Mouse (Mus musculus): ENCODE measurements around the gene Gm10203. TPM values are rescaled to one million over a fixed set of nuclear protein-coding genes. Genes with fewer than 3 reads are reported as not detected.
"Not testable (repeated sequence)": the region's sequence is repeated elsewhere in the genome, so short reads cannot be mapped to it uniquely, and the experiment has no call there.

Gm10203 gene
- total RNA-seq, 2 experiments from 2014 or later = not detected

DNA sequence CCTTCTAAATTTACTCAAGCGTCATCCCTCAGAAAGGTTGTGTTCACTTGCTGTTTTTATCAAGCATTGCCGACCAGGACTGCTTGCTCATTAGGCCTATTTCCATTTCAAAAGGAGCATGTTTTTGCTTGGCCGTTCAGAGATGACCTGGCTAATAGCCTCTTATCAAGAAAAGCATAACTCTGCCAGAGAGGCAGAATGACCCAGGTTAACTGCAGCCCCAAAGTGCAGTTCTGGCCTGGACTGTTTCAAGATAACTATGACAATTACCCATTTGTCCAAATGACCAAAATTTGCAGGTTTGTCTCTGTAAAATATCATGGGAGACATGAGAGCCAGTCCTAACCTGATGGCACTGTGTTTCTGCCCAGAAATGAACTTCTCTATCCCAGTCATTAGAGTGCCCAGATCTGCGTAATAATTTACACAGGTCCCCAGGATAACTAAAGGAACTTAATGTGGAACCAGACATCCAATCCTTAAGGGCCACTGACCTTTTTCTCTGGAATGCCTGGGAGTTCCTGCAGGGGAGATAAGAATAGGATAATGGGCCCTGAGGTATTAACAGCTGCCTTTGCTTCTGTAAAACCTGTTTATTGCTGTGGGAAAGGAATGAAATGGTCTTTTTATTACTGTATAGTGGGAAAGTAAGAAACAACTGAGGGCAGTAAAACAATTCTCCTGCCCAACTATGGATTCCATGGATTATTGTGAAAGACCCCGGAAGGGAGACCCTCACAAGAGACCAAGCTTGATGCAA, 4.6 kb downstream of the Gm10203 start:
- DNase-seq (ENCODE audit: low spot score in 2 of 2) = no peak

DNA sequence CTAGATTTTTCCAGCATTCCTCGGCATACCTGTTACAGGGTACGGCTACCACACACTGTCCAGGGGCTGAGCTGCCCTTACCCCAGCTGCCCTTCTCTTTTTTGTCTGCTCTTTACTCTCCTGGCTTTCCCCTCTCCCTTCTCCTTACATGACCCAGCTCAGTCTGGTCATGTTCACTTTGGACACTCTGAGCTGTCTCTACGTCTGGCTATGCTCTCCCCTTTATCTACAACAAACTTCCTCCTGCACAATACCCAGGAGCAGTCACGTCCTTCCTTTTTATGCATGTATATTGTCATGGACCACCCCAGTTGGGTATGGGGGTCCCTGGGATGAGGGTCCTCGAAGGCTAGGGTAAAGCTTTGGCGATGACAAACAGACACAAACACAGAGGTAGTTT, 5.7 kb downstream of the Gm10203 start:
- no peak for DNase-seq (ENCODE audit: low spot score in 2 of 2)

DNA sequence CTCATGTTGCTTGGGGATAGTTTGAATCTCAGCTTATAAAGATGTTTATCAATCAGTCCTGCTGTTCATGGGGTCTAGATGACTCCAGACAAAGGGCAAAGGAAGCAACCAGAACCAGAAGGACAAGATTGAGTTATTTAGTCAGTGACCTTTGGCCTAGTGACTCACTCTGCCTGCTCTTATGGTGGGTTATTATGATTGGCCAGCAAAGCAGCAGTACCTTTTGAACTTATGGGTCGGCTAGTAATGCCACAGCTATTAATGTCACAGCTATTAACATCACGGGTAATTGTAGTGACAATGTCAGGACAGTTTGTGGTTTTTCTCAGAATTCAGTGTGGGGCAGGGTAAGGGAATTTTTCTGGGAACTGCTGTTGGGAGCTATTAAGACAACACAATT, 8.0 kb downstream of the Gm10203 start:
- no peak for DNase-seq (ENCODE audit: low spot score in 2 of 2)

DNA sequence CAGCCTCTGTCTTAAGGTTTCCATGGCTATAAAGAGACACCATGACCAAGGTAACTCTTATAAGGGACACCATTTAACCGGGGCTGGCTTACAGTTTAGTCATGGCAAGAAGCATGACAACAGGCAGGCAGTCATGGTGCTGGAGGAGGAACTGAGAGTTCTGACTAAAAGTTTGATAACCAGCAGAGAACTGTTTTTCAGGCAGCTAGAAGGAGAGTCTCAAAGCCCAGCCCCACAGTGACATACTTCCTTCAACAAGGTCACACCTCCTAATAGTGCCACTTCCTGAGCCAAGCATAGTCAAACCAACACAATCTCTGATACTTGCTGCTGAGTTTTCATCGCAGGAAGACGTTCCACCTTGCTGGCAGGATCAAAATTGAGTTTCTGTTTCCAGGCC, 9.0 kb downstream of the Gm10203 start:
- DNase-seq (ENCODE audit: low spot score in 2 of 2) = no peak

DNA sequence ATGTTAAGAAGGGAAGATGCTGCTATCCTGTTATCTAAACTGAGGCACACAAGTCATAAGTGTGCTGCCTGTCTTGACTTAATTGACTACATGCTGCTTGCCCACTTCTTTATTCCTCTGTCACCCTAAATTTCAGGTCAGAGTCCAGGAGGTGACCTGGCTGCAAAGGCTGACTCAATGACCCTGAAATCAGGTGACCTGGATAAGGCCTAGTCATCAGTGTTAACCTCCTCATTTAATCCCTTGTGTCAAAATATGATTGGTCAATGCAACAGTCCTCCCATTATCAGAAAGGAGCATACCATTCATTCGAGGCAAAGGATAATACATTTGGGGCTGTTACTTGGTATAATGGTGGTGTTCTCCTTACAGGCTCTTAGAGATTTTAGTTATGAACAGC, 9.5 kb downstream of the Gm10203 start, which contains the start of gene Etfbkmt:
Etfbkmt (plus strand) TSS at position 379 of the 400 bp plus-strand sequence.
- DNase-seq (ENCODE audit: low spot score in 2 of 2) = no peak

DNA sequence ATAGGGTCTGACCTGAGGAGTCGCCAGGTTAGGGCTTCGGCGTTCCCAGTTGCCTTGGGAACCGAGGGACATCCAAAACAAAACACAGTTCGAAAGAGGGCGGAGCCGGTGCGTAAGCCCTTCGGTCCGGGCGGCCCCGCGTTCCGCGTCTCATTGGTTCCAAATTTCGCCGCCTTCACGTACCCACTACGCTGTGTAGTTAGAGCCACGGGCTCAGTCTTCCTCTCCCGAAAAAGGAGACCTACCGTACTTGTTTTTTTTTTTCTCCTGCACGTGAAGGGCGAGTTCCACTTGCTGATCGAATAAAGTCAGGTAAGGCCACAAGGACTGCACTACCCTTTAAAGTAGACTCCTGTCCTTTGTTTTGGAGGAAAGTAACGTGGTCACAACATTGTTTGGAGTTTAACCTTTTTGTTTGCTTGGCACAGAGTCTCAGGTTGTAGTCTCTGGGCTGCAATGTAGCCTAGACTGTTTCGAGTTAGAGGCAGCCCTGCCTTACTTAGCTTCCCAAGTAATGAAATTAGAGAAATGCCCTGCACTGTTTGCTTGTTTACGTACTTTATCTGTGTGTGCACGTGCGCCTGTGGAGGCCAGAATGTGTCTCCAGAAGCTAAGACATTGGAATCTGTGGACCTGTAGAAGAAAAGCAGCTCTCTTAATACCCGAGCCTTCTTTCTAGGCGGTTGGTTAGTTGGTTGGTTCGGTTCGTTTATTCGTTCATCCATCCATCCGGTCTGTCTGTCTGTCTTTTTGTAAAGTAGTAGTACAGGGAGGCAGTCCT, 11.6 kb downstream of the Gm10203 start:
- peak; percentile 69 to 80 for DNase-seq (ENCODE audit: low spot score in 2 of 2)

DNA sequence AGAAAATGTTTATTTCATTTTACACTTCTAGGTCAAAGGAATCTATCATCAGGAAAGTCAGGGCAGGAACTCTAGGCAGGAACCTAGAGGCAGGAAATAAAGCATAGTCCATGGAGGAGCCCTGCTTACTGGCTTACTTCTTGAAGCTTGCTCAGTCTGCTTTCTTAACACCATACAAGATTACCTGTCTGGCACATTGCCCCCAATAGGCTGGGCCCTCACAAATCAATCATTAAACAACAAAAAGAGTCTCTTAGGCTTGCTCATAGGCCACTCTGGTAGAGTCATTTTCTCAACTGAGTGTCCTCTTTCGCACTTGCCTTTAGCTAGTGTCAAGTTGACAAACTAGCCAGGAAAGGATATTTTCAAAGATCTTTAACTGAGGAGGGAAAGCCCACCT, 15.2 kb downstream of the Gm10203 start:
- DNase-seq (ENCODE audit: low spot score in 2 of 2) = no peak

DNA sequence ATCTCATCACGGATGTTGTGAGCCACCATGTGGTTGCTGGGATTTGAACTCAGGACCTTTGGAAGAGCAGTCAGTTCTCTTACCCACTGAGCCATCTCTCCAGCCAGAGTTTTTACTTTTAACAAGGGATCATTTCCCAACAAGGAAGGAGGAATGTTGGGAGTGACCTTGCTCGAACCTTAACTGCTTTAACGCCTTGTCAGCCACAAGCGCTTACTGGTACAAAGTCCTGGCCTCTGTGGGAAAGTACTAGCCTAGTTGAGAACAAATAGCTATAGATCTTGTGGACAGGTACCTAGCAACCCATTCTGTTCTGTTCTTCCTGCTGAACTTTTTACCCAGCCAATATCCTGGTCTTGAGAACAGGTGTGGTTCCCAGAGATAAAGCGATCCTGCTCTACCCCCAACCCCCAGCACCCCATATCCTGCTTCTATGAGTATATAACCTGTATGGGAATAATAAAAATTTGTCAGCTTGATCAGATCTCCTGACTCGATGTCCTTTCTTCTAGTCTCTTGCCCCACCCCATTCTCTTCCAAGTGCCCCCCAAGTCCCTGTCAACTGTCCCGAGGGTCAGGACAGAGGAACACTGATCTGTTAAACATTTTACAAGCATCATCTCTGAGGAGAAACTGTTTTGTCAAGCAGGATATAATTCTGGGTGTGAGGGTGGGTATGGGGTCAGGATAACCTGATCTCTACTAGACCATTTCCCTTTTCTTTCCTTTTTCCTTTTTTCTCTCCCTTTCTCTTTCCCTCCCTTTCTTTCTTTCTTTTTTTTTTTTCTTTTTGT, 18.7 kb downstream of the Gm10203 start:
- no peak for DNase-seq (ENCODE audit: low spot score in 2 of 2)

DNA sequence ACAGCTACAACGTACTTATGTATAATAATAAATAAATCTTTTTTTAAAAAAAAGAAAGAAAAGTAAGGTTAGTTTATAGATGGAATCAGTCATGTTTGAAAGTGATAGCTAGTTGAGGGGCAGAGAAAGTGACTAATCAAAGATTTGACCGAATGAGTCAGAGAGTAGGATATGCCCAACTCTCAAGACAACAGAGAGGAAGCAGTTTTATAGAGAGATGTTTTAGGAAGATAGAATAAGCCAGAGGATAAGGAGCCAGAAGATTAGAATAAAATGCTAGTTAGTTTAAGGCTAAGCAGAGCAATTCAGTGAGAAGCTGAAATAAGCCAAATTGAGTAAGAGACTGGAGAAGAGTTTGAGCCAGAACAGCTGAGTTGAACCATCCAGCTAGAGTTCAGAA, 22.1 kb downstream of the Gm10203 start:
- no peak for DNase-seq (ENCODE audit: low spot score in 2 of 2)

DNA sequence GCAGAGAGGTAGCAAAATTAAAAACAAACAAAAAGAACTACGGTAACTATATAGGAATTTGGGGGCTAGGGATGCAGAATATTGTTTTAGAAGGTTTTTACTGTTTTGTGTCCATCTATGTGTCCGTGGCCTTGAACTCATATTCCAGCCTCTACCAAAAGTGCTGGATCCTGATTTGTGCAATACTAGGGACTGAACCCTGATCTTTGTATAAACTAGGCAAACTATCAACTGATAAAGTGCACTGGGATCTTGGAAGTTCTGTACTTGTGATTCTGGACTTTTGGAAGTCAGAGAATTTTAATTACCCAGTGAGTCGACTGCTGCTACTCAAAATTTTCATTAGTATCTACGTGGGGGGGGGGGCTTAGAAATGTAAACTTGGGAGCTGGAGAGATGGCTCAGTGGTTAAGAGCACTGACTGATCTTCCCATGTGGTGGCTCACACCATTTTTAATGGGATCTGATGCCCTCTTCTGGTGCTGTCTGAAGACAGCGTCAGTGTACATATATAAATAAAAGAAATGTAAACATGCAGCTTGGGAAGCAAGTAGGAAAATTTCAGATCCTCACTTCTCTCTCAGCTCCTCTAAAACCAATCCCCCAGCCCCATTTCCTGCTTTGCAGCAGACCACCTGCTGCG, 23.6 kb downstream of the Gm10203 start:
- DNase-seq (ENCODE audit: low spot score in 2 of 2) = no peak

DNA sequence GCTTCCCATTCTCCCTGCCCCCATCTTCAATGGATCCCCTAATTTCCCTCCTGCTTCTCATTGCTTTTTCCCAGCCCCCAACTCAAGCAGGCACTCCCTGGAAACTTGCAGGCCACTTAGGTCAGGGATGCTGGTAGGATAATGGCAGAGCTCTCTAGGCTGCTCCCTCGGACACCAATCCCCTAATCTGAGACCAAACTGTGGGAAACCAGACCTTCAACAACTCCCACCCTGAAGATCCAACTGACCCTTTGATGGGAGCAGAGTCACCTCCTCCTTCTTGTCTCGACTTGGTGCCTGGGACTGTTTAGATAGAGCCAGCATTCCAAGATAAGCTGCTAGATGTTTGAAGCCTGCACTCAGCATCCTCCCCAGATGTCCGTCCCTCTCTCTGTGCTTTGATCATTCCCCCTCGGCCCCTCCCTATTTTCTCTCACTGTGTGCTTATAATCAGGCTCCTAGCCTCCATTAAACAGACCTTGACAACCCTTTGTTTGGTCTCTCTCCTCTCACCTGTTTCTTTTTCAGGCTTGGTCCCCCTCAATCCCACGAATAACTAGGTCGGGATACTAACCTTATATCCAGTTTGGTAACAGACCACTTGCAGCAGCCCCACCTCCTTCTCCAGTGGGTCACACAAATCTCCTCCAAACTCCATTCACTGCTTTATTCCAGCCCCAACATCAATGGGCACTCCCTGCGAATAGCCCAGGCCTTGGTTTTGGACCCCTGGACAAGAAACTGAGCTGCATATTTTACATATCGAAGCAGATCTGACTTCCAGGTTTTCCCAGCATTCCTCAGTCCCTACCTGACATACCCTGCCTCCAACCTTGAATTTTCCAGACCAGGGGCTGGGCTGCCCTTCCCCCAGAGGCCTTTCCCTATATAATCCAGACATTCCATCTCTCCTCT, 24.4 kb downstream of the Gm10203 start:
- DNase-seq (ENCODE audit: low spot score in 2 of 2) = no peak

DNA sequence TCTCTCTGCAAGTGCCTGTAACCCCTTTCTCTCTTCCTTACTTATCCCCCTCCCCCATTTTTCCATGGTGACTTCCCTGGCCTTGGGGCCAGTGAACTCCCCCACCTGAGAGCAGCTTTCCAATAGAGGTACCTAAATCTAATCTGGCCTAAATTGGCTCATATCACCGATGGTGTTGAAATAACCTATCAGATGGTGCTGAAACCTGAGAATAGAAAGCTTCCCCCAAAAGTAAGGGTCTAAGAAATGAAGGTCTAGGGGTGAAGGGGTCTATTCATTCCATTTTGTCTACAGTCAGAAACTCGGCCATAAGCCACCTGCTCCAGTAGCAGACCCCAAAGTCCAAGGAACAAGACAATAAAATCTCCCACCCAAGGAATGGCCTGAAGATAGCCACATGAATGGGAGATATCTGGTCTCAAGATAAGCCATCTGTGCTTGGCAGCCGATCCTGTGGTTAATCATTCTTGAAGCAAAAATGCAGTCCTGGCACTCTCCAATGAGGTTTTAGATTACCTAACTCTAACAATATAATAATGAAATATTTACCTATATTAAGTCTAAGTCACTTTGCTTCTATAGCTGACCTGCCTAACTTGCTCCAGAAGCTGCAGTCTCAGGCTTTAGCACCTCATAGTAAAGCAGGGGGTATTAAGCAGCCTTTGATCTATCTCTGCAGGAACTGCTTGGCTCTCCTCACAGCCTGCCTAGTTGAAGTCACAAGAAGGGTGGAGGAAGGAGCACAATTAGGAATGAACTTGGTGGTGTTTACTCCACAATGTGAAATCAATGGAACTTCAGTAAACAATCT, 25.3 kb downstream of the Gm10203 start:
- DNase-seq (ENCODE audit: low spot score in 2 of 2) = no peak

DNA sequence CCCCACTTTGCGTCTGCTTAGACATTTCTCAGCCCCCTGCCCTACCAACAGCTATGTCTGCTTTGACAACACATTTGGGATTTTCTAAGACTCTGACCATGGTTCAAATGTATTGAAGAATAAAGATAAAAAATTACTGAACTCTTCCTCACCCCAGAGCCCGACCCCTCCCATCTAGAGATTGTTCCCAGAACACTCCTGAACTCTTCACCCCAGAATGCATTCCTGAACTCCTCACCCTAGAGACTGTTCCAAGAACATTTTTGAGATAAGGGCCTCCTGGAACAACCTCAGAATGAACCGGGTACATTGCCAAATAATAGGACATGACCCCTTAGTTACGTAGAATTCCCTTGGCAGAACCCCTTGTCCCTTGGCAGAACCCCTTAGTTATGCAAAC, 37.1 kb downstream of the Gm10203 start:
- DNase-seq (ENCODE audit: low spot score in 2 of 2) = not testable (repeated sequence)

DNA sequence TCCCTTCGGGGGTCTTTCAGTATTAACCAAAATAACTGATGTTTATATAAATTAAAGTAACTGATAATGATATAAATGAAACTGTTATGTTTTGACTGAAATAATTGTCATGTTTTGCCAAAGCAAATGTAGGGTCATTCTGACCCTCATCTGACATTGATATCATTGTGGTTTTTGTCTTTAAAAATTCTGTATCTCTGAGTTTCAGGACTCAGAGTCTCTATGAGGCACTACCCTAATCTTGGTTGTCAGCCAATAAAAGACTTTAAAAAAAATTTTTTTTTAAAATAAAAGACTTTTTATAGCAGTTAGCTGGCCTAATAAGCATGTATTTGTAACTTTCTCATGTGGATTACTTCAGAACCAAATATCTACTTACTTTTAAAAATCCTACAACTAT, 37.7 kb downstream of the Gm10203 start:
- DNase-seq (ENCODE audit: low spot score in 2 of 2) = no peak

DNA sequence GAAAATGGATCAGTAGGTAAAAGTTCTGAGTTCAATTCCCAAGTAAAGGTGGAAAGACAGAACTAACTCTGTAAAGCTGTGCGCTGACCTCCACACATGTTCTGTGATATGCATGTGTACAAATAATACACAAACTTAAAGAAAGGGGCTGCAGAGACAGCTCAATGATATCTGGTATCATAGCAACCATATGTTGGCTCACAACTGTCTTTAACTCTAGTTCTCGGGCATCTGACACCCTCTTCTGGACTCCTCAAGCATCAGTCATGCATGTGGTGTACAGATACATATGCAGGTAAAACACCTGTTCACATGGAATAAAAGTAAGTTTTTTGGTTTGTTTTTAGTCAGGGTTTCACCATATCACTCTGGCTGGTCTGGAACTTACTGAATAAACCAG, 38.5 kb downstream of the Gm10203 start:
- no peak for DNase-seq (ENCODE audit: low spot score in 2 of 2)

DNA sequence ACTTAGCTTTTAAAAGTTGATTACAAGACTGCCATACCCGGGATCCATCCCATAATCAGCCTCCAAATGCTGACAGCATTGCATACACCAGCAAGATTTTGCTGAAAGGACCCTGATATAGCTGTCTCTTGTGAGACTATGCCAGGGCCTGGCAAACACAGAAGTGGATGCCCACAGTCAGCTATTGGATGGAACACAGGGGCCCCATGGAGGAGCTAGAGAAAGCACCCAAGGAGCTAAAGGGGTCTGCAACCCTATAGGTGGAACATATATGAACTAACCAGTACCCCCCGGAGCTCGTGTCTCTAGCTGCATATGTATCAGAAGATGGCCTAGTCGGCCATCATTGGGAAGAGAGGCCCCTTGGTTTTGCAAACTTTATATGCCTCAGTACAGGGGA, 40.0 kb downstream of the Gm10203 start:
- DNase-seq (ENCODE audit: low spot score in 2 of 2) = not testable (repeated sequence)

DNA sequence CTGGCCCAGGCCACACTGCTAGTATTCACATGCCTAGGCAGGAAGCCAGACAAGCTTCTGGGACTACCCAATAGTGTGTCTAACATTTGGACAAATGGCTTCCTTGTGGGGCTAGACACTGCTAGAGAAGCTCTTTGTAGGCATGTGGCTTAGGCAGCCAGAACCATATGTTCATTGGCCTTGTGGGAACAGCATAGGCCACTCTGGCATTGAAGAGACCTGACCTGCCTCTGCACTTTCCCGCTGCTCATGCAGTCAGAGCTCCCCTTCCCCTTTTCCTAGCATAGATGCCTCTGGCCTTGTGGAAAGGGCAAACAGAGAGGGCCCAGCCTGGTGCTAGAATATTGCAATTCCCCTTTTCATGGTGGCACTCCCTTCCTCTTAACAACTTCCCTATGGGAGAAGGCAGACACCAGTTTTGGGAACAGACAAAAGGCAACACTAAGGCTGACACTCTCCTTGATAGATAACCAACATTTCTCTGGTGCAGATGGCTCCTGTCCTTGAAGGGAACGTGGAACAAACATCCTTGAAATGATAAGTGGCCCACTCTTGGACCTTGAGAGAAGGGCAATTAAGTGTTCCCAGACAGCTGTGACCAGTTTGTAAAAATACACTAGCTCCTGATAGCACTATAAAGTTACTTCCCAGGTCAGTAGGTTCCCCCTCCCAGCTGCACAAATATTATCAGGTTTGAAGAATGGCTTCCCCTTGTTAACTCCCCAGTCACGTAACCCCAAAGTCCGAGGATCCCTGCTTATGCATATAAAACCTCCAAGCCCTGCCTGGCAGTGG, 44.1 kb downstream of the Gm10203 start:
- DNase-seq (ENCODE audit: low spot score in 2 of 2) = no peak

DNA sequence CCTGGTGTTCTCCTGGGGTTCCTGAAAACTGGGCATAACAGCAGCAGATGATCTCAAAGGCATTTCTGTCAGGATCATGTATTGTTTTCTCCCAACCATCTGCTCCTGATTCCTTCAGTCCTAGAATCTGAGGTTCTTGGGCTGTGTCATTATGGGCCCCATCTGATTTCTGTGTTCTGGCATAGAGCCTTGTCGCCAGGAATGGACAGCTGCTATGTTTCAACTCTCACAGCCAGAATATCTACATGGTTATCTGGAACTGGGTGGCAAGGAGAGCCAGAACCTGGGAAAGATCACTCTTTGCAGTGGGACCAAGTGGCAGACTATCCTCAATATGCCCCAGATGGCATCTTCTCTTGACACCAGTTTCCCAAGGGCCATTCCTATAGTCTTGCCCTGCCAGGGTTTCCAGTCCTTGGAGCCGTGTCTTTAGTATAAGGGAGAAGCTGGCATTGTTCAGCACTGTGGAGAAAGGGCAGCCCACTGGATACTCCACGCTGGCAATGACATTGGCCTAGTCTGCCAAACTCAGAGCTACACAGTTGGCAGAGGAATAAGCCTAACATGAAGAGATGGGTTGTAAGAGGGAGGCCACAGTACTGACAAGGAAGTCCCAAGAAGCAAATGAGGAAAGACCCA, 45.1 kb downstream of the Gm10203 start:
- no peak for DNase-seq (ENCODE audit: low spot score in 2 of 2)

Measured in adrenal gland, postnatal 4 days (tissue).